Mouse (Mus musculus): ENCODE results near the gene Rbbp4. TPM values are rescaled to one million over a fixed set of nuclear protein-coding genes. Genes with fewer than 3 reads are reported as not detected.

Rbbp4 gene
- polyA plus RNA-seq, 1 experiment = 419 TPM

GRCm38 (mm10) chr4:129299121-129299520 is 36.0 kb downstream of the Rbbp4 start:
- H3K36me3 ChIP-seq (ENCODE audit: control insufficient read depth, insufficient read depth, low read length, poor library complexity, severe bottlenecking) = no peaks in the 10 kb centered on the region
- no peaks in the 10 kb centered on the region for H3K27me3 ChIP-seq (ENCODE audit: control insufficient read depth, insufficient read depth, low read length, poor library complexity, severe bottlenecking)
- no peak overlapping the region for H3K4me3 ChIP-seq (ENCODE audit: low read depth, low read length)
- H3K4me1 ChIP-seq (ENCODE audit: control insufficient read depth, insufficient read depth, low read length) = peaks cover 3% of the 10 kb centered on the region
- no peak for TF ChIP-seq POLR2A (IDR thresholded peaks at IDR 0.05; ENCODE audit: insufficient read depth, low read length)
- TF ChIP-seq EP300 (IDR thresholded peaks at IDR 0.05; ENCODE audit: insufficient read depth, low read depth, low read length) = no peak
- TF ChIP-seq CTCF (IDR thresholded peaks at IDR 0.05; ENCODE audit: low read depth, low read length) = no peak
- H3K9me3 ChIP-seq (replicated peaks; ENCODE audit: control insufficient read depth, insufficient read depth, low read length, poor library complexity, severe bottlenecking) = no peaks in the 10 kb centered on the region
- no peak overlapping the region for H3K9ac ChIP-seq (ENCODE audit: low read depth, poor library complexity, severe bottlenecking)
- H3K27ac ChIP-seq (ENCODE audit: insufficient read depth, low read length) = no peak overlapping the region

GRCm38 (mm10) chr4:129297724-129298123 is 37.4 kb downstream of the Rbbp4 start:
- Histone ChIP-seq H3K4me3 (ENCODE audit: low read depth, low read length) (no peak overlapping the region), H3K27ac (ENCODE audit: insufficient read depth, low read length) (no peak overlapping the region), H3K36me3 (ENCODE audit: control insufficient read depth, insufficient read depth, low read length, poor library complexity, severe bottlenecking) (no peaks in the 10 kb centered on the region), H3K27me3 (ENCODE audit: control insufficient read depth, insufficient read depth, low read length, poor library complexity, severe bottlenecking) (no peaks in the 10 kb centered on the region), H3K9ac (ENCODE audit: low read depth, poor library complexity, severe bottlenecking) (no peak overlapping the region), H3K4me1 (ENCODE audit: control insufficient read depth, insufficient read depth, low read length) (peaks cover 3% of the 10 kb centered on the region), H3K9me3 (replicated peaks; ENCODE audit: control insufficient read depth, insufficient read depth, low read length, poor library complexity, severe bottlenecking) (no peaks in the 10 kb centered on the region)
- TF ChIP-seq CTCF (IDR thresholded peaks at IDR 0.05; ENCODE audit: low read depth, low read length) (no peak), EP300 (IDR thresholded peaks at IDR 0.05; ENCODE audit: insufficient read depth, low read depth, low read length) (no peak)

DNA sequence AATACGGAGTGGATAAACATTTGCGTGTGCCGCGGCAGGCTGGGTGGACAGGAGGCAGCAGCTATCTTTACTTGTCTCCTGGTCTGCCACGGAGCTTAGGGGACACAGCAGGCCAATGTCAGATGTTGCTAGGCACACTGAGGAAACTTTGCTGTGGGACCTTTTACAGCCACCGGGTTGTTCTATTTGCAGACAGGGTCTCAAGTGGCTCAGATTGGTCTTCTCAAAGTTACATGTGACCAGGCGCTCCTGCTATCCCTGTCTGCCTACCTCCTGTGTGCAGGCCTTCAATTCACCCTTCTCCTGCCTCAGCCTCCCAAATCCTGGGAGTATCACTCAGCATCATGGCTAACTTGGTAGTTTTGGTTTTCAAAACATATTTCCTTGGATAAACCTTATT is 39.1 kb downstream of the Rbbp4 start:
- no peak overlapping the region for H3K9ac ChIP-seq (ENCODE audit: low read depth, poor library complexity, severe bottlenecking)
- TF ChIP-seq EP300 (IDR thresholded peaks at IDR 0.05; ENCODE audit: insufficient read depth, low read depth, low read length) (no peak), CTCF (IDR thresholded peaks at IDR 0.05; ENCODE audit: low read depth, low read length) (no peak)
- no peak overlapping the region for H3K4me3 ChIP-seq (ENCODE audit: low read depth, low read length)
- no peaks in the 10 kb centered on the region for H3K9me3 ChIP-seq (replicated peaks; ENCODE audit: control insufficient read depth, insufficient read depth, low read length, poor library complexity, severe bottlenecking)
- H3K27ac ChIP-seq (ENCODE audit: insufficient read depth, low read length) = no peak overlapping the region
- no peaks in the 10 kb centered on the region for H3K27me3 ChIP-seq (ENCODE audit: control insufficient read depth, insufficient read depth, low read length, poor library complexity, severe bottlenecking)
- peaks cover 3% of the 10 kb centered on the region for H3K4me1 ChIP-seq (ENCODE audit: control insufficient read depth, insufficient read depth, low read length)
- H3K36me3 ChIP-seq (ENCODE audit: control insufficient read depth, insufficient read depth, low read length, poor library complexity, severe bottlenecking) = no peaks in the 10 kb centered on the region

GRCm38 (mm10) chr4:129295188-129295587 is 40.0 kb downstream of the Rbbp4 start:
- H3K4me1 ChIP-seq (ENCODE audit: control insufficient read depth, insufficient read depth, low read length) = peaks cover 3% of the 10 kb centered on the region
- H3K4me3 ChIP-seq (ENCODE audit: low read depth, low read length) = no peak overlapping the region
- H3K27me3 ChIP-seq (ENCODE audit: control insufficient read depth, insufficient read depth, low read length, poor library complexity, severe bottlenecking) = no peaks in the 10 kb centered on the region
- H3K9me3 ChIP-seq (replicated peaks; ENCODE audit: control insufficient read depth, insufficient read depth, low read length, poor library complexity, severe bottlenecking) = no peaks in the 10 kb centered on the region
- no peak overlapping the region for H3K9ac ChIP-seq (ENCODE audit: low read depth, poor library complexity, severe bottlenecking)
- TF ChIP-seq EP300 (IDR thresholded peaks at IDR 0.05; ENCODE audit: insufficient read depth, low read depth, low read length) (no peak), POLR2A (IDR thresholded peaks at IDR 0.05; ENCODE audit: insufficient read depth, low read length) (no peak), CTCF (IDR thresholded peaks at IDR 0.05; ENCODE audit: low read depth, low read length) (no peak)
- H3K27ac ChIP-seq (ENCODE audit: insufficient read depth, low read length) = no peak overlapping the region
- H3K36me3 ChIP-seq (ENCODE audit: control insufficient read depth, insufficient read depth, low read length, poor library complexity, severe bottlenecking) = no peaks in the 10 kb centered on the region

DNA sequence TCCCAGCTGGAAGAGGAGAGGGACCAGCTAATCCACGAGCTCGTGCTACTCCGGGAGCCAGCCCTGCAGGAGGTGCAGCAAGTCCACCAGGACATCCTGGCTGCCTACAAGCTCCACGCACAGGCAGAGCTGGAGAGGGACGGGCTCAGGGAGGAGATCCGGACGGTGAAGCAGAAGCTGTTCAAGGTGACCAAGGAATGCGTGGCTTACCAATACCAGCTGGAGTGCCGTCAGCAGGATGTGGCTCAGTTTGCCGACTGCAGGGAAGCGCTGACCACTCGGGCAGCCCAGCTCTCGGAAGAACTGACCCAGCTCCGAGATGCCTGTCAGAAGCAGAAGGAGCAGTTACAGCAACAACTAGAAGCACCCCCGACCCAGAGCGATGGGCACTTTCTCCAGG is 41.5 kb downstream of the Rbbp4 start:
- Histone ChIP-seq H3K4me1 (ENCODE audit: control insufficient read depth, insufficient read depth, low read length) (peaks cover 3% of the 10 kb centered on the region), H3K36me3 (ENCODE audit: control insufficient read depth, insufficient read depth, low read length, poor library complexity, severe bottlenecking) (no peaks in the 10 kb centered on the region), H3K9ac (ENCODE audit: low read depth, poor library complexity, severe bottlenecking) (peak overlapping the region; percentile 2), H3K27me3 (ENCODE audit: control insufficient read depth, insufficient read depth, low read length, poor library complexity, severe bottlenecking) (no peaks in the 10 kb centered on the region), H3K9me3 (replicated peaks; ENCODE audit: control insufficient read depth, insufficient read depth, low read length, poor library complexity, severe bottlenecking) (no peaks in the 10 kb centered on the region), H3K27ac (ENCODE audit: insufficient read depth, low read length) (no peak overlapping the region), H3K4me3 (ENCODE audit: low read depth, low read length) (peak overlapping the region; percentile 18)
- TF ChIP-seq CTCF (IDR thresholded peaks at IDR 0.05; ENCODE audit: low read depth, low read length) (no peak), EP300 (IDR thresholded peaks at IDR 0.05; ENCODE audit: insufficient read depth, low read depth, low read length) (no peak), POLR2A (IDR thresholded peaks at IDR 0.05; ENCODE audit: insufficient read depth, low read length) (no peak)

- H3K36me3 ChIP-seq (ENCODE audit: control insufficient read depth, insufficient read depth, low read length, poor library complexity, severe bottlenecking) = no peaks in the 10 kb centered on the region
- peaks cover 3% of the 10 kb centered on the region for H3K4me1 ChIP-seq (ENCODE audit: control insufficient read depth, insufficient read depth, low read length)
- no peaks in the 10 kb centered on the region for H3K9me3 ChIP-seq (replicated peaks; ENCODE audit: control insufficient read depth, insufficient read depth, low read length, poor library complexity, severe bottlenecking)
- no peak overlapping the region for H3K4me3 ChIP-seq (ENCODE audit: low read depth, low read length)
- TF ChIP-seq CTCF (IDR thresholded peaks at IDR 0.05; ENCODE audit: low read depth, low read length) = no peak
- TF ChIP-seq POLR2A (IDR thresholded peaks at IDR 0.05; ENCODE audit: insufficient read depth, low read length) = no peak
- TF ChIP-seq EP300 (IDR thresholded peaks at IDR 0.05; ENCODE audit: insufficient read depth, low read depth, low read length) = no peak
- H3K27me3 ChIP-seq (ENCODE audit: control insufficient read depth, insufficient read depth, low read length, poor library complexity, severe bottlenecking) = no peaks in the 10 kb centered on the region
- no peak overlapping the region for H3K27ac ChIP-seq (ENCODE audit: insufficient read depth, low read length)
- no peak overlapping the region; the same call in 1 of the 2 replicates for H3K9ac ChIP-seq (ENCODE audit: low read depth, poor library complexity, severe bottlenecking)
Measured at GRCm38 (mm10) chr4:129292831-129293230, 42.3 kb downstream of the Rbbp4 start.
